Mouse (Mus musculus): ENCODE results near the gene Cd68.
A peak's percentile ranks its signal among the peaks of the same experiment; 100 is the strongest.

The Cd68 gene

DNA sequence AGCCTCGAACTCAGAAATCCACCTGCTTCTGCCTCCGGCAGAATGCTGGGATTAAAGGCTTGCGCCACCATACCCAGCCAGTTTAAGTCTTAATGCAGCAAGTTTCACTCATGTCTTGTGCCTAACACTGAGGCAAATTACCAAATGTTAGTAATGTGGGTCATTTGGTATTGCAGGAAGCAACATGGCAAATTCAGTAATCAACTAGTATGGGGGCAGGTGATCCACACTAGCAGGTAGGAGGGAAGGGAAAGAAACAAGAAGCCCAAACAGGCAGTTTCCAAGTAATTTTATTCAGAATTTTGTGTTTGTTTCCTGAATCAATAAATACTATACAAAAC, 682 bp upstream of the Cd68 start:
- no peak for DNase-seq (ENCODE audit: low spot score)

DNA sequence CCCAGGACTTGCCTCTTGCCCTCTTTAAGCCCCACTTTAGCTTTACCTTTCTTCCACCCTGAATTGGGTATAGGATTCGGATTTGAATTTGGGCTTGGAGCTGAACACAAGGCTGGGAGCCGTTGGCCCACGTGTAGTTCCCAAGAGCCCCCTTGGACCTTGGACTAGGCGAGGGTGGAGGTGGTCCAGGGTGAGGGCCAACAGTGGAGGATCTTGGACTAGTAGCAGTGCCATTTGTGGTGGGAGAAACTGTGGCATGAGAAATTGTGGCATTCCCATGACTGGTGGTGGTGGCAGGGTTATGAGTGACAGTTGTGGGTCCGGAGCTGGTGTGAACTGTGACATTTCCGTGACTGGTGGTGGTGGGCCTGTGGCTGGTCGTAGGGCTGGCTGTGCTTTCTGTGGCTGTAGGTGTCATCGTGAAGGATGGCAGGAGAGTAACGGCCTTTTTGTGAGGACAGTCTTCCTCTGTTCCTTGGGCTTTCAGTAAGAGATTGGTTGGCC, 444 bp downstream of the Cd68 start:
- DNase-seq (ENCODE audit: low spot score), result no peak

DNA sequence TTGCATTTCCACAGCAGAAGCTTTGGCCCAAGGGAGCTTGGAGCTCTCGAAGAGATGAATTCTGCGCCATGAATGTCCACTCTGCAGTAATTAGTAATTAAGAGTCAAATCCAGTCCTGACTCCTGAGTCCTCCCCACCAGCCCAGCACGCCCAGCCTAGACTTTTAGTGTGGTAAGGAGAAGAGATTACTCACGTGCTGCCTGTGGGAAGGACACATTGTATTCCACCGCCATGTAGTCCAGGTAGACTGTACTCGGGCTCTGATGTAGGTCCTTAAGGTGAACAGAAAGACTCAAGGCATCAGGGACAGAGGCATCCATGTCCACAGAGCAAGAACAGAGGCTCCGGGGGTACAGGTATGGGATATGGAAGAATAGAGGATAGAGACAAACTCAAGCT, 1.1 kb downstream of the Cd68 start:
- DNase-seq (ENCODE audit: low spot score), result no peak

DNA sequence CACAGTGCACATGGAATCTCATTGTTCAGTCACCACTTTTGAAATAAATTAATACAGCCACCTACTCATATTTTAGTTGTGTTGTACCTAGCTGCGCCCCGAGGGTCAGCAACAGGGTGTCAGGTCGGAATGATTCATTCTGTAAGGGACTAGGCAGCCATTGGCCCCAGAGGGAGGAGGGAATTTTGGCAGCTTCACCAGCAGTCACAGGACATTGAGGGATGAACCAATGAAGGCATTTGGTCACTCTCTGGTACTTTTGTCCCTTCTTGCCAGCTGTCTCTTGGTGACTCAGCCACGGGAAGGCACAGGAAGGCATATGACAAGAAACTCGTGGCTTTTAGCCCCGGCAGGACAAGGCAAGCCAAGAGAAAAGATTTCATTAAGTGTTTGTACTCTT, 2.2 kb downstream of the Cd68 start:
- peak; percentile 37 for DNase-seq (ENCODE audit: low spot score)

DNA sequence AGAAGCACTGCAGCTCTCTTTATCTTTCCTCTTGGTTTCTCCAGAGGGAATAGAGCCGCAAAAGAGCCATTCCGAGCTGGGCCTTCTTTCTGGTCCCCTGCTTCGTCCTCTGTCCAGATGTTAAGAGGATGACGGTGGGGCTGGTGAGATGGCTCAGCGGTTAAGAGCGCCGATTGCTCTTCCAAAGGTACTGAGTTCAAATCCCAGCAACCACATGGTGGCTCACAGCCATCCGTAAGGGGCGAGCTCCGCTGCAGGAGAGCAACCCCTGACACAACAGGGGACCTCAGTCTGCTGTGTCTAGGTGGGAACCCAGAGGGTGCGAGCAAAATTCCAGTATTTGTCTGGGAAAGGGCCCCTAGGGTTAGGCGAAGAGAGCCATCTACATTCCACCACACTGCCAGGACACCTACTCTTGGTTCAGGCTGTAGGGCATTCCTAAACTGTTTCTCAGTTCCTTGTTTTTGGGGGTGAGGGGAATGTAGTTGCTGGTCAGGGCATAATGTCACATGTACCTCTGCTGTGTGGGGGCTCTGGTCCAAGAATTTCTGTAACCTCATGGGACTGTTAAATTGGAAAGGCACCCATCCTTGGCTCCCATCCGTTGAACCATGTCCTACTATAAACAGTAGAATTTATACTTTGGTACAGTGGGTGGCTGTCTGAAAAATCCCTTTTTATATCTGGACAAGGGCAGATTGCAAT, 2.8 kb downstream of the Cd68 start:
- DNase-seq (ENCODE audit: low spot score), result no peak

DNA sequence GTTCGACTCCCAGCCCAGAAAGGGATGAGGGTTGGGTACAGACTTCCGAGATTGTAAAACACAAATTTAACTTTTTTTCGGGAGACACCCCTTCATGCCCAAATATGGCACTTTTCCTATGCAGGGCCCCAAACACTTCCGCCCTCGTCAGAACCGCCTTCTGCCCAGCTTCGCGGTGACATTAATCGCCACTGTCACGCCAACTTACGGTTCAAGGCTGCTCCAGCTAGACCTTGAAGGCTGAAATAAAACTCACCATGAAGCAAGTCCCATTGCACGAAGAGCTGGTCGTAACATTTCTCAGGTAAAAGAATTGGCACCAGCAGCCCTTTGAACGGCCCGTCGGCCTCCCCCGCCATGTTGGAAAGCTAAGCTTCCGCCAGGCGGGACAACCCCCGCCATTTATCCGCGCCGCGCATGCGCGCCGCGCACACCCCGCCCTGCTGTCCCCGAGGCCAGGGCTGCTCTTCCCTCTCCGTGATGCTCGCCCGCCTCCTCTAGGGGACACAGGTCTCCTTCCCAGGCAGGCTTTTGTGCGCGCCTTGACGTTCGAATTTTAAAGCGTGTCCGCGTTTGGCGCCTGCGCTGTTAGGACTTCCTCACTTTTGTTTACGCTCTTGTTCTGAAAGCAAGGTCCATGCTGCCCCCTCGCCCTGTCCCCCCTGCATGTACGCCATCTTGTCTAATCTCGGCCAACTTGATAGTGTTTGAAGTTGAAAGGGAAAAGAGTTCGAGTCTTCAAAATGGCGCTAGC, 3.6 kb downstream of the Cd68 start, which contains the start of gene Mpdu1:
Gene Mpdu1 (minus strand): TSS at position 430 of the 754 bp plus-strand sequence.
- peak; percentile 94 for DNase-seq (ENCODE audit: low spot score)

DNA sequence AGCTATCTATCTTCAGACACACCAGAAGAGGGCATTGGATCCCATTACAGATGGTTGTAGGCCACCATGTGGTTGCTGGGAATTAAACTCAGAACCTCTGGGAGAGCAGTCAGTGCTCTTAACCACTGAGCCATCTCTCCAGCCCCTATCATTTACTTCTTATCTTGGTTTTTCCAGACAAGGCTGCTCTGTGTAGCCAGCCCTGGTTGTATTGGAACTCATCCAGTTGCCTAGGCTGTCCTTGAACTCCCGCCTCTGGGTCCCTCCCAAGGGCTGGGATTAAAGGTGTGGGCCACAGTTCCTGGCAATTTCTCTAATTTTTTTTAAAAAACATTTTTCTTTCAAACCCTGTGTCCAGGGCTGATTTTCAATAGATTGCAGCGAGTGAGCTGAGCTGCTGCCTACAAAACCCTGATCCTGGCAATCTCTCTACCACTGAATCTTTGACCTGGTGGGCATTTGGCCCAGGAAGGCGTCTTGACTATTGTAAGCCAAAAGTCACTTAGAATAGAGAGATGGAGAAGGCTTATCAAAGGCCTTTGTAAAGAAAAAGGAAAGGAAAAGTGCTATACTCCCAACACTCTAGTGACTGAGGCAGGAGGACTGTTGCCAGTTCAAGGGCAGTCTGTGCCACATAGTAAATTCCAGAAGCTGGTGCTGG, 4.6 kb downstream of the Cd68 start:
- no peak for DNase-seq (ENCODE audit: low spot score)

DNA sequence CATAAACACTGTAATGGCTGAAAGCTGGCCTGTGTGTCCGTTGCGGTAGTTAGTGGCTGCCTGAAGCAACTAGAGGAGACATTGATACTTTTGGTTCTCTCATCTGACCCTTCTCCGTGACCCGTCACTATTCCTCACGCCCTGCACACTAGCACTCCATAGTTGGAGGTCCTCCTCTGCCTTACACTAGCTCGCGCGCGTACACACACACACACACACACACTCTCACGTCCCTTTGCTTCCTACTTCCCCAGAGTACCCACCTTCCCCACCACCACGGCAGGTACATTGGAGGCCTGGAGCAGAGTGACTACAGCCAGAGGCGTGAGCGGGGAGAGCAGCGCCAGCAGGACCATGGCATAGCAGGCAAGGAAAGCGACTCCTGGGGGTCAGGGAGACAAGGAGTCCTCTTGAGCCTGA, 8.5 kb downstream of the Cd68 start:
- DNase-seq (ENCODE audit: low spot score), result no peak

DNA sequence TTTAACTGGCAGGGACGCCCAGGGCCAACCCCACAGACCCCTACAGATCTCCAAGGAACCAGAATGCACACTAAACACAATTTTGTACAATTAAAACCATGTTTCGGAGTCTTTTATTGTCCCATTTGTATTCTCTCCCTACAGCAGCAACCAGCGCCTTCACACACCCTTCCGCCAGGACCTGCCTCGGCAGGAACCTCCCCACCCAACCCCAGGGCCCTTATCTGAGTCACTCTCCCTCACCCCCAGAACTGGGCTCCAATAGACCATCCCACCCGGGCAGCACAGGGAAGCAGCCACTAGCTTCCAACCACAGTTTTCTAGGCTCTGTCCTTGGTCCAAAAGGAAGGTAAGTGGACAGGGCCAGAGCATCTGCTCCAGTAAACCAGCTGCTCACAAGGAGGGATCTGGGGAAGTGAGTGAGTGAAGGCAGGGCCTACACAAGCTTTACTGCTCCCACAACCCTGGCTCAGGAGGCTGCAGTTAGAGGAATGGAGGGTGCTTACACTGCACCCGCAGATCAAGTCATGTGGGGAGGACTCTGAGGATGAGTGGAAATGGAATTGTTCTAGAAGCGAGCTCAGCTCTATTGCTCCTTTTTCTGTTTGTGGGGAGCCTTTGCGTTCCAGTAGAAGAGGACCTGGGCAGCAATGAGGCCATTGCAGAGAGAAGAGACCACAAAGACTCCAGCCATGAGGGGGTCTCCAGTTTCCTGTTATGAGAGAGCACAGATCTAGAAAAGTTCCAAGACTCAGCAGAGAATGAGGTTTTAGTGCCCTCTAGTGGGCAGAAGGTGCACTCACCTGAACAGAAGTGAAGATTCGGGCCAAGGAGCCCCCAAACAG, 9.1 kb downstream of the Cd68 start:
- DNase-seq (ENCODE audit: low spot score), result peak; percentile 62

DNA sequence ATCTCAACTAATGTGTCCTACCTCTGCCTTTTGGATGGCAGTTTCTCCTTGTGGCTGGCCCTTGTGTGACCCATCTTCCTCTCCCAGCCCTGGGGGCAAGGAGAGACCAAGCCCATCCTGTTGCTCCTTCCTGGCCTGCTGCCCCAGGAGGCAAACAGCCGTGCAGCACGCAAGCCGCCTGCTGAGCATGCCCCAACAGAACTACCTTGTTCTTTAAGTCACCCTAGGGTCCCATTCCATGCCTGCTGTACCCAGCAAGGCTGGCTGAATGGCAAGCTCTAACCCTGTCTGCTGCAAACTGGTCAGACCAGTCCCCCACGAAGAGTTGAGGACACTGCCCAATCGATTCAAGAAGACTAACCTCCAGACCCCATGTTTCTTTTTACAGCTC, 9.9 kb downstream of the Cd68 start:
- no peak for DNase-seq (ENCODE audit: low spot score)

DNA sequence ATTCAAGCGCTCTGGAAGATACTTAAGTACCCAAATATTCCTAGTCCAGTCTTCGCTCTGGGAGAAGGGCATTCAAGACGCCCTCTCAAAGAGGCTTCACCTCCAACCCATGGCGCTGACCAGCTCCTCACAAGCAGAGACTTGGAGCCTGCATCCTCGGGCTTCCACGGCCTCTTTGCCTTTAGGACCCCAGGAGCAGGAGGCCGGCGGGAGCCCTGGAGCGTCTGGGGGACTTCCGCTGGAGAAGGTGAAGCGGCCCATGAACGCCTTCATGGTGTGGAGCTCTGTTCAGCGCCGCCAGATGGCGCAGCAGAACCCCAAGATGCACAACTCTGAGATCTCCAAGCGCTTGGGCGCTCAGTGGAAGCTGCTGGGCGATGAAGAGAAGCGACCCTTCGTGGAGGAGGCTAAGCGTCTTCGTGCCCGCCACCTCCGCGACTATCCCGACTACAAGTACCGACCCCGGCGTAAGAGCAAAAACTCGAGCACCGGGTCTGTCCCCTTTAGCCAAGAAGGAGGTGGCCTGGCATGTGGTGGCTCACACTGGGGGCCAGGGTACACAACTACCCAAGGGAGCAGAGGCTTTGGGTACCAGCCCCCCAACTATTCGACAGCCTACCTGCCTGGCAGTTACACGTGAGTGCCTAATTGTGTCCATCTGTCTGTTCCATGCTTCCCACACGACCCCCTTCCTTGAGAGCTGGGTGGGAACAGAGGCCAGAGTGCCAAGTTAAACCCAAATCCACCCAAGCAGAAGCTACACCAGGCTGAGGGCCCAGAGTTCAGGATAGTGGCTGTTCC, 10.5 kb downstream of the Cd68 start, which contains the start of gene Sox15:
Gene Sox15 (plus strand): TSS at position 51 of the 801 bp plus-strand sequence.
- DNase-seq (ENCODE audit: low spot score), result no peak

DNA sequence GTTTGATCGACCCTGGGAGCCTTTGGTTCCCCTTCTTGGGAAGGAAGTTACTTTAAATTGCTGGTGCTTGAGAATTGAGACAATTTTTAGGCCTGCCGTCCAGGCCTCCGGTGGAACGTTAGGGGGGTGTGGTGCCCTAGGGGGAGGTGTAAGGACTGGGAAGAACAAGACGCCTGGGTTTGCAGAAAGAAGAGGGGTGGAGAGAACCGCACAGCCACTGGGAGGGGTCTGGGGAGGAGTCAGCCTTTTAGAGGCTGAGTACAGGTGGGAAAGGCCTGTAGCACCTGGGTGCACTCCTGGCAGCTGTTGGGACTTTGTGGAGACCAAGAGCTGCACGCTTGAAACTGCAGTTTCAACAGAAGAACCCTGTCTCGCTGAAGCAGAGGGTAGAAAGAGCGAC, 11.2 kb downstream of the Cd68 start:
- DNase-seq (ENCODE audit: low spot score), result no peak

DNA sequence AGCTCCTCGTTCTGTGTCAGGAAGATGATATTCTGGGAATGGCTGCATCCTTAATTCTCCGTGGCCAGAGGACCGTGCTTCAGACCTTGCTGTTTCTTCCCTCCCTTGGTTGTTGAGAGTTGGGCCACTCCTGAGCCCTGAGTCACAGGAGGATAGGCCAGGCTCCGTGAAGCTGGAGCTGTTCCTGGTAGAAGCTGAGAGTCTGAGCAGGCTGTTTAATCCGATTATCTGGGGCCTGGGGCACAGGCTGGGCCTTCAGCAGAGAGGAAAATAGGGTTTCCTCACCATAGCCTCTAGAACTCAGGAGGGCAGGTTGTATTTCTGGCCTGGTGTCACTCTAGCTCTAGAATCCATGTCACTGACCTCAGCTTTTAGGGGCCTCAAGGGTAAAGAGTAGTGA, 12.6 kb downstream of the Cd68 start:
- DNase-seq (ENCODE audit: low spot score), result peak; percentile 70

DNA sequence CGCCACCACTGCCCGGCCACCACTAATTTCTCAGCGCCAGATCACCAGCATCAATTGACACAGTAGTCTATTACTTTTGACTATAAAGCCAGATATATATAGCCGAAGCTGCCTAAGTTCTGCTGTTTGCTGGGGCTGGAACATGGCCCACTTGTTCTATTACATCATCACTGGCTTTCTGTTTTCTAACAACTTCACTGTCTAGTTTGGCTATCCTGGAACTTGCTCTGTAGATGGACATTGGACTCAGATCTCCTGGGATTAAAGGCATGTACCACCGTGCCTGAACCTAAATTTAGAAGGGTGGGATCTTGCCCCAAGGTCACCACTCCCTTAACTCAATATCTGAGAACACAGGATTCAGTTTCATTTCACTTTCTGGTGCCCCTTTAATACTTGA, 20.1 kb downstream of the Cd68 start:
- no peak for DNase-seq (ENCODE audit: low spot score)

DNA sequence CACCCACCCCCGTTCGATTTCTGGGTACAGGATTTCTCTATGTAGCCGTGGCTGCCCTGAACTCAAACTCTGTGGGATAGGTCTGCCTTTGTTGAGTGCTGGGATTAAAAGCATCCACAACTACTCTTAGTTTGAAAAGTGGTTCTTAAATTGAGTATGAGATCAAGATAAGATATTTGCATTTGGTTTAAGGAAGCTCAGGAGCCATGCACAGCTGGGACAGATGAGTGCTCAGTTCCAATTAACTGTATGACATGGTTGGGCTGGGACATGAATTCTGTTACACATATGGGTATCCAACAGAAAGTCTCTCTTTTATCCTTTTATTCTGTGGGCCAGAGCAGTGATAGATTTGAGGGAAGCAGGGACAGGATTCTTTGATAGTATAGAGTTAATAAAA, 30.5 kb downstream of the Cd68 start:
- no peak for DNase-seq (ENCODE audit: low spot score)

DNA sequence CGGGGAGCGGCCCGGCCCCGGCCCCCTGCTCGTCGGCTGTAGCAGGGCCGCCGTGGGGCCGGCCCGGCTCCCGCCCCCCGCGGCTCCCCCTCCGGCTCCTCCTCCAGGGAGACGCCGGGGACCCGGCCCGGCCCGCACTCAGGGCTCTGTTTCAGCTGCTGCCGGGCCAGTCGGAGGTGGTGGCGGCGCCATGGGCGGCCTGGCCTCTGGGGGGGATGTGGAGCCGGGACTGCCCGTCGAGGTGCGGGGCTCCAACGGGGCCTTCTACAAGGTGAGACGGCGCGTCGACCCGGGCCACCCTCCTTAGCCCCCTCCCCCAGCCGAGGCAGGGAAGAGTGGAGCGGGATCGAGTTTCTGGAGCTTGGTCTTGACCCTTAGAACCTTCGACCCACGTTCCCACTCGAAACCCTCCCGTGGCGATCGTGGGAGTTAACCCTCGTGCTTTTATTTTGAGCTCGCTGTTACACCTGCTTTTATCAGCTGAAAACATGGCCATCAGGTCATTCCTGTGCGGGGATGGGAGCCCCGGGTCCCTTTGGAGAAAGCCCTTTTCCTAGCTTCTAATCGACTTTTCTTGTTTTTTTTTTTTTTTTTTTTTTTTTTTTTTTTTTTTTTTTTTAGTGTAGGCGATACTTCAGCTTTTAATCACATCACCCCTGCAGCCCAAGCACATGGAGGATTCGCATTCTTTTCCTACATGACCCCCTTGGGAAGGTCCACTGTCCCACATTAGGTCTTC, 32.7 kb downstream of the Cd68 start:
- peak; percentile 56 for DNase-seq (ENCODE audit: low spot score)

DNA sequence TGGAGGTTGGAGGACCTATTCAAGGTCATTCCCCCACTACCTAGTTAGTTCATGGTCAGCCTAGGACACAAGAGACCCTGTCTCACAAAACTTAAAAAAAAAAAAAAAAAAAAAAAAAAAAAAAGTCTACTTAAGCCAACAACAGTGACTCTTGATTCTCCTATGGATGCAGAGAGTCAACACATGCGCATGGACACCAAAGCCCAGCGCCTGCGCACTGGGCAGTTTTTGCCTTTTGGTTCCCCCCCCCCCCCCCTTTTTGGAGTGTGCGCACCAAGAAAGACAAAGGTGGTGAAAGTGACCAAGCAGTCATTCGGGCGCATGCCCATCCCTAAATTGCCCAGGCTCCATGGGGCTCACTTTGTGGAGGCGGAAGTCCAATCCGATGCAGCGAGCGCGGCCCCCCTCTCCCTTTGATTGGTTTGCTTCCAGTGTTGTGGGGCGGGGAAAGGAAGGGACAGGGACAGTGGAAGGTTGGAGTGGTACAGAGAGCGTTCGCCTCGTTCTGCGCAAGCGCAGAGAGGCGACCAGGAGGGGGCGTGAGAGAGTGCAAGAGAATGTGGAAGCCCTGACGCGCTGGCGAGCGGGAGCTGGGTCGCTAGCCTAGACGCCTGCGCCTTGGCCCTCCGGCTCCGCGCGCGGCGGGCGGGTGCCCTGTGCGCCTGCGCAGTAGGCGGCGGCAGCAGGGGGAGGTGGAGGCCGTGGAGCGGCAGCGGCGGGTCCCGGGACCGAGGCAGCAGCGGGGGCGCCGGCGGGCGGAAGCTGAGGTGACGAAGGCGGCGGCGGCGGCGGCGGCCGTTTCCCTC, 33.5 kb downstream of the Cd68 start, which contains the start of gene Fxr2:
Gene Fxr2 (plus strand): TSS at position 707 of the 806 bp plus-strand sequence.
- DNase-seq (ENCODE audit: low spot score), result peak; percentile 98

DNA sequence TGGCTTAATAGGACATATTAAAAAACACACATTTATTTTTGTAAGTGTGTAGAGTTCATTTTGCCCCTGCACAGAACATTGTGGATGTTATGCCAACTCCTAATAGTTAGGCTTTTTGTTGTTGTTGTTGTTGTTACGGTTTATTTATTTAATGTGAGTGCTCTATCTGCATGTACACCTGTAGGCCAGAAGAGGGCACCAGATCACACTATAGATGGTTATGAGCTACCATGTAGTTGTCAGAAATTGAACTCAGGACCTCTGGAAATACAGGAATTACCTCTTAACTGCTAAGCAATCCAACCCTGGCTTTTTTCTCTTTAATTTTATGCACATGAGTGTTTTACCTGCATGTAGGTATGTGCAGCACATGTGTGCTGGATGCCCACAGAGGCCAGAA, 36.2 kb downstream of the Cd68 start:
- DNase-seq (ENCODE audit: low spot score), result peak; percentile 28

DNA sequence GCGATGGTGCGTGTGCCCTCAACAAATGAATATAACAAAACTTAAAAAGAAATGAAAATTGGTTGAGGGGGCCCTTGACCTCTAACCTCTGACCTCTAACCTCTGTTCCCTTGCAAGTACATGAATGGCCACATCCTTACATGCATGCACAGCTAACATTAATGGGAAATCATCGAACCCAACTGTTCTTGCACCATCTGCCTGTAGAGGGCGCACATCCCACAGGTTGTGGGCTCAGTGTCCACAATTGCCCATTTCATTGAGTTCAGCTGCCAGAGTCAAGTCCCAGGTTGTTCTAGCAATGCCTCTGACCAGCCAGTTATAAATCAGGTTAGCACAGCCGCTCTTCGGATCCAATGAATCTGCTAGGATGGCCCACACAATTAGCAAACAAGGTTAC, 37.7 kb downstream of the Cd68 start:
- peak; percentile 83 for DNase-seq (ENCODE audit: low spot score)

Measured in MN1 (cell line).